Mouse (Mus musculus): ENCODE measurements at regions not wholly inside any gene's neighbourhood (a gene's known extent, or its start where the extent isn't known, plus 50 kb on each side); places are given as distances from the start of the nearest gene placed in this dataset.

DNA sequence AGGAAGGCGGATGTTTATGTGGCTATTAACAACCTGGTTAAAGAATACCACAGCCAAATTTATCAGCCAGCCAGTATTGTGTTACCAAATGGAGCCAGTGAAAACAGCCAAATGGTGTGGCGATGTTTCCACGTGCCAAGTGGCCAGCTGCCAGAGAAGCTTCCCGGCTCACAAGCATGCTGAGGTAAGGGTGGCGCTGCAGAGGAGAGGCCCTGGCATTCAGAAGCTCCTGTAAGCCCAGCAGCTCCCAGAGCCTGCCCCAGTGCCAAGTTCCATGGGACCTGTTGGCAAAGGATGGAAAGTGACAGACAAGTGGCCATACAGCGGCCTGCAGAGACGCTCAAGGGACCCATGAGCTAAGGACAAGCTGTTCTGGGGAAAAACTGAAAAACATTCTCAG is 77.8 kb upstream of the Srsf6 start:
- TF ChIP-seq EP300 (IDR thresholded peaks at IDR 0.05; ENCODE audit: insufficient read depth, low read depth, low read length) (no peak), POLR2A (IDR thresholded peaks at IDR 0.05; ENCODE audit: insufficient read depth, low read length) (no peak), CTCF (IDR thresholded peaks at IDR 0.05; ENCODE audit: low read depth, low read length) (no peak)
